Mouse (Mus musculus): ENCODE measurements around the gene Trmt6. TPM values are rescaled to one million over a fixed set of nuclear protein-coding genes. Genes with fewer than 3 reads are reported as not detected.

Gene Trmt6
- polyA plus RNA-seq, 1 experiment from 2014 or later = 45.1 TPM

DNA sequence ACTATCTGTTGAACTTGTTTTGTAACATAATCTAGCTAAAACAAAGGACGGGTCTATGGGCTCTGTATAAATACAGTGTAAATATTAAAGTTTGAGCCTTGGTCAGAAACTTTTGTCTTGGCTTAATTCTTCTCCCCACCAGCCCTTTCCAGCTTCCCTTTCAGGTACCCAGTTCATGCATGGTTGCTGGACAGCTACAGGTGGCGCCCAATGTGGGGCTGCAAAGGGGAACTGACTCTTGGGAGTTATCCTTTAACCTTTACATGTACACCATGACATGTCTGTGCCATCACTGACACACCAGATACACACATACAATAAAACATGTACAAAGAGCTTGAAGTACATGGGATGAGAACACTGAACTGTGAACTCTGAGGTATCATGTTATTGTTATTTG is 12.9 kb downstream of the Trmt6 start:
- no peak overlapping the region for H3K27ac ChIP-seq
- no peaks in the 10 kb centered on the region for H3K9me3 ChIP-seq
- no peak overlapping the region for H3K9ac ChIP-seq
- H3K4me1 ChIP-seq = no peaks in the 10 kb centered on the region
- ATAC-seq (ENCODE audit: insufficient number of reproducible peaks, insufficient read depth, low FRiP score, low TSS enrichment, low read depth) = no peak
- peaks cover 48% of the 10 kb centered on the region for H3K36me3 ChIP-seq
- H3K27me3 ChIP-seq = no peaks in the 10 kb centered on the region
- WGBS = 91% methylated on average over 2 of the region's 2 CpGs
- no peak overlapping the region for H3K4me2 ChIP-seq
- no peak overlapping the region for H3K4me3 ChIP-seq

DNA sequence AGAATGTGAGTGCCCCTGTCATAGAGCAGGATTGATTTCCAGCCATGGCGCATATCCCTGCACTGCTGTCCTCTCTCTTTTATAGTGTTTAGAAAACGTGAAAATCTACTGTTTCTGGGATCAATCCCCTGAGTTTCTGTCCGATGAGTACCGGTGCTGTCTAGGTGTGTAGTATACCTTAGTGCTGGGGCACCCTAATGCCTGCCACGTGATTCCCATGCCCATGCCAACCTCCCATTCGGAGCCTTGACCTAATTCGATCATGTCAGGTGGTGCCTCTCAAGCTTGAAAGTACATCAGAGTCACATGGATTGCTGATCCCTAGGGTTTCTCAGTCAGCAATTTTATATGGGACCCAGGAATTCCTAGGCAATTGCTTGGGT is 21.7 kb downstream of the Trmt6 start:
- ATAC-seq (ENCODE audit: insufficient number of reproducible peaks, insufficient read depth, low FRiP score, low TSS enrichment, low read depth) = no peak
- no peaks in the 10 kb centered on the region for H3K9me3 ChIP-seq
- H3K36me3 ChIP-seq = no peaks in the 10 kb centered on the region
- no peak overlapping the region for H3K9ac ChIP-seq
- no peak overlapping the region for H3K4me2 ChIP-seq
- WGBS = 85% methylated on average over 7 of the region's 7 CpGs
- no peak overlapping the region for H3K27ac ChIP-seq
- H3K4me1 ChIP-seq = no peaks in the 10 kb centered on the region
- no peaks in the 10 kb centered on the region for H3K27me3 ChIP-seq
- H3K4me3 ChIP-seq = no peak overlapping the region

DNA sequence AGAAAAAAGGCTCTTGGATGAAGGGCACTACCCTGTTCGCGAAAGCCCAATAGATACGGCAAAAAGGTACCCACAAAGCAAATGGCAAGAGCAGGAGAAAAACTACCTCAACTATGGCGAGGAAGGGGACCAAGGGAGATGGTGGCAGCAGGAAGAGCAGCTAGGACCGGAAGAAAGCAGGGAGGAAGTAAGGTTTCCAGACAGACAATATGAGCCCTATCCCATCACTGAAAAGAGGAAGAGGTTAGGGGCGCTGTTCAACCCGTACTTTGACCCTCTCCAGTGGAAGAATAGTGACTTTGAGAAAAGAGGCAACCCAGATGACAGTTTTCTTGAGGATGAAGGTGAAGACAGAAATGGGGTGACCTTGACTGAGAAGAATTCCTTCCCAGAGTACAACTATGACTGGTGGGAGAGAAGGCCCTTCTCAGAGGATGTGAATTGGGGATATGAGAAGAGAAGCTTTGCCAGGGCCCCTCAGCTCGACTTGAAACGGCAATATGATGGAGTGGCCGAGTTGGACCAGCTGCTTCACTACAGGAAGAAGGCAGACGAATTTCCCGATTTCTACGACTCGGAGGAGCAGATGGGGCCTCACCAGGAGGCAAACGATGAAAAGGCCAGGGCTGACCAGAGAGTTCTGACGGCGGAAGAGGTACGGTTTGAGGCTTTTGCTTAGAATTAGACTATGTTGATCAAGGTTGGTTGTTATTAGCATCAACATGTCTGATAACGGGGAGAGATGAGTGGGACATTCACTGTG is 22.2 kb downstream of the Trmt6 start:
- no peaks in the 10 kb centered on the region for H3K4me1 ChIP-seq
- no peak overlapping the region for H3K4me3 ChIP-seq
- H3K36me3 ChIP-seq = no peaks in the 10 kb centered on the region
- no peaks in the 10 kb centered on the region for H3K27me3 ChIP-seq
- WGBS = 85% methylated on average over 19 of the region's 19 CpGs
- H3K4me2 ChIP-seq = no peak overlapping the region
- no peak for ATAC-seq (ENCODE audit: insufficient number of reproducible peaks, insufficient read depth, low FRiP score, low TSS enrichment, low read depth)
- H3K27ac ChIP-seq = no peak overlapping the region
- no peak overlapping the region for H3K9ac ChIP-seq
- H3K9me3 ChIP-seq = no peaks in the 10 kb centered on the region

DNA sequence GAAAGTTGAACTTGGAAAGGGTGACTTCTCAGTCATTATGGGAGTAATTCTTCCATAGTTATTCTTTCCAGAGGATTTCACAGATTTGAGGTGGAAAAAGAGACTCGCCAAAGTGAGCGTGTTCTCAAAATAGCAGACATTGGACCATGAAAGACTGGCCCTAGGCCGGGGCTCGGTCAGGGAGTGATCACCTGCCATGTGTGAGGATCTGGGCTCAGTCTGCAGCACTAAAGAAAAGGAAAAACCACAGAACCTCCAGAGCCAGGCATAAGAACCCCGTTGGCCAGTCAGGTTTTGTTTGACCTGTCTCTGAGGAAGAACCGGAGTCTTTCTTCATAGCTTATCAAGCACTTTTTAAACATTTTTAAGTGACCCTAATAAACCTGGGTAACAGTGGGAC is 31.8 kb downstream of the Trmt6 start:
- Histone ChIP-seq H3K4me3 (no peak overlapping the region), H3K36me3 (no peaks in the 10 kb centered on the region), H3K4me2 (no peak overlapping the region), H3K9ac (no peak overlapping the region), H3K9me3 (no peaks in the 10 kb centered on the region), H3K4me1 (peaks cover 7% of the 10 kb centered on the region), H3K27me3 (peaks cover 6% of the 10 kb centered on the region), H3K27ac (no peak overlapping the region)
- 83% methylated on average over 6 of the region's 6 CpGs for WGBS
- no peak for ATAC-seq (ENCODE audit: insufficient number of reproducible peaks, insufficient read depth, low FRiP score, low TSS enrichment, low read depth)

DNA sequence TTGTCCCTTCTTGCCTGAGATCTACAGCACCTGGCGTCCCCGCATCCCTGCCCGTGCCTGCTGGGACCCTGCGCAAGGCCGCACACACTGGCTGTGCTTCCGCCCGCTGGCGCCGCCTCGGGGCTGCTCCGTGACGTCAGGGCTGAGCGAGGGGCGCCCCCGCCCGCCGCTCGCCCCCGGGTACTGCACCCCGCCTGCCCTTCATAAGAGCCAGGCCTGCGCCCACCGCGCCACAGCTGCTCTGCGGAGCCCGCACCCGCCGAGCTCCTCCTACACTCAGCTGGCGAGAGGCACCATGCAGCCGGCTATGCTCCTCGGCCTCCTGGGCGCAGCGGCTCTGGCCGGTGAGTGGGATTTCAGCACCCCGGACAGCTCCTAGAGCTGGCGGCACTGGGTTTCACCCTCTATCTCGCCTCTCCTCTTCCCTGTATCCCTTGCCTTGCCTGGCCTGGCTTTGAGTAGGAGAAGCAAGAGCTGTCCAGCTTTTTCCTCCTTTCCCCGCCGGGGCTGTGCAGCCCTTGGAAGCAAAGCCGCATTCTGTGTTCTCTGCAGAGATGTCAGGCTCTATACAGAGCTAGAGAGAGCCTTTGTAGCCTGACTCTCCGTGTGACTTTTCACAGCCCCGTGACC is 34.3 kb downstream of the Trmt6 start:
- under 1% methylated on average over 38 of the region's 41 CpGs for WGBS
- Histone ChIP-seq H3K27ac (0 out of 2 replicates have a peak overlapping the region, but pooled peaks have one; percentile 16), H3K4me2 (peak overlapping the region; percentile 84), H3K9ac (no peak overlapping the region), H3K36me3 (no peaks in the 10 kb centered on the region), H3K27me3 (peaks cover 6% of the 10 kb centered on the region), H3K4me1 (peaks cover 7% of the 10 kb centered on the region), H3K4me3 (peak overlapping the region; percentile 45), H3K9me3 (no peaks in the 10 kb centered on the region)
- ATAC-seq (ENCODE audit: insufficient number of reproducible peaks, insufficient read depth, low FRiP score, low TSS enrichment, low read depth) = peak; percentile 97

DNA sequence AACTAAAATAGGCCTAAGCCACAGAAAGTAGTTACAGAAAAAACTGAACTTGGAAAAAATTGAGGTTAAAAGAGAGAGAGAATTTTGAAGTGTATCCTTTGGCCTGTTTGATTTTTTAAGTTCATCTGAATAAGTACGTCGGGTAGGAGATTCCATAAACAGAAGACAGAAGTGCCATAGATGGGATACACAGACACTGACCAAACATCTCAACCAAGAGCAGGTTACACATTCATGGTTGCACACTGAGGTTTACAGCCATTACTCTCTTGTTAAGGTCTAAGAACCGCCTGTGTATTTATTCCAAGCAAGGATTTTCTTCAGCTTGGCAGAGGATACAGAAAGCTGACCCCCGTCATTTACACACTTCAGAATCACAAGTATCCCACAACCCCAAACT is 34.9 kb downstream of the Trmt6 start, which contains the start of gene Chgb:
TSS of gene Chgb (plus strand) at position 301 of the 400 bp plus-strand sequence.
- H3K4me1 ChIP-seq = peaks cover 7% of the 10 kb centered on the region
- H3K9me3 ChIP-seq = no peaks in the 10 kb centered on the region
- H3K36me3 ChIP-seq = no peaks in the 10 kb centered on the region
- H3K4me2 ChIP-seq = peak within 1 kb of the TSS; percentile 84
- peak within 1 kb of the TSS; percentile 45 for H3K4me3 ChIP-seq
- WGBS = 14% methylated on average over 4 of the region's 4 CpGs
- peaks cover 6% of the 10 kb centered on the region for H3K27me3 ChIP-seq
- no peak within 1 kb of the TSS for H3K9ac ChIP-seq
- ATAC-seq (ENCODE audit: insufficient number of reproducible peaks, insufficient read depth, low FRiP score, low TSS enrichment, low read depth) = no peak
- H3K27ac ChIP-seq = 0 out of 2 replicates have a peak within 1 kb of the TSS, but pooled peaks have one; percentile 16

DNA sequence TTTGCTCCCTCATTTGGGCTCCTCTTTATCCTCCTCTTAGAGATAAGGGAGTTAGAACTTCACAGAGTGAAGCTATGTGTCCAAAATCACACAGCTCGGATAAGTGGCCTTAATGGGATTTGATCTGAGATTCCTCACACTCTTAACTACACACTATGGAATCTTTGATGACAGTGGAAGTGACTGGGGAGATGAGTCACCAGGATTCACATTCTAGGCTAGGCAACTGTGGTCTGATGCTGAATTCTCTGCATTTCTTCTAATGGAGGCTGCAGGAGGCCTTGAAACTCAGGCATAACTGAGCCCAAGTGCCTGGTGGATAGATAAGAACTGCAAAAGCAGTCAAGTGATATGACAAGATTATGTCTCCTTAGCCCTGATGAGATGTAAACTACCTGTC is 45.0 kb downstream of the Trmt6 start:
- H3K27ac ChIP-seq = no peak overlapping the region
- no peak for ATAC-seq (ENCODE audit: insufficient number of reproducible peaks, insufficient read depth, low FRiP score, low TSS enrichment, low read depth)
- H3K4me3 ChIP-seq = no peak overlapping the region
- H3K36me3 ChIP-seq = no peaks in the 10 kb centered on the region
- 72% methylated on average over 1 of the region's 1 CpGs for WGBS
- no peak overlapping the region for H3K9ac ChIP-seq
- H3K9me3 ChIP-seq = no peaks in the 10 kb centered on the region
- no peak overlapping the region for H3K4me2 ChIP-seq
- H3K27me3 ChIP-seq = no peaks in the 10 kb centered on the region
- no peaks in the 10 kb centered on the region for H3K4me1 ChIP-seq

DNA sequence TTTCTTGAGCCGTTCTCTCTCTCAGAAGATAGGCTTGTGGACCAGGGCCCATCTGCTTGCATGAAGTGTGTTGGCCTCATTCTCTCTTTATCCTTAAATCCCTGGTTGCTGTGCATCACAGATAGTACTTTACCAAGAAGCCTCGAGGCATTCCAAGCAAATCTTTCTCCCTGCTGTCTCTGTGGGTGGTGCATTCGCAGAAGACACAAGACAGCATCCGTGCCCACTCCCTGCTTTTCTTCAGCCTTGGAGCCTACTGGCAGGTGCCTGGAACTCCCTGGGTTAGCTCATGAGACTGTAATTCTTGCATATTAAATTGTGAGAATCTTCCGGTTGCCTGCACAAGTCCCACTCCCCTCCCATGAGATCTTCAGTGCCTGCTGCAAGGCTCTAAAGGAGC is 57.9 kb downstream of the Trmt6 start:
- 60% methylated on average over 5 of the region's 5 CpGs for WGBS

More for the DNA sequence above, 57.9 kb downstream of the Trmt6 start:
- Histone ChIP-seq H3K4me3 (no peak overlapping the region), H3K27me3 (no peaks in the 10 kb centered on the region), H3K27ac (no peak overlapping the region), H3K4me2 (no peak overlapping the region), H3K4me1 (no peaks in the 10 kb centered on the region), H3K9ac (no peak overlapping the region), H3K36me3 (no peaks in the 10 kb centered on the region), H3K9me3 (no peaks in the 10 kb centered on the region)
- ATAC-seq (ENCODE audit: insufficient number of reproducible peaks, insufficient read depth, low FRiP score, low TSS enrichment, low read depth) = no peak

Other genes with a start within 250 kb of the Trmt6 start
- gene Gpcpd1, start 228.3 kb downstream of the Trmt6 start, polyA plus RNA-seq (2015; fragmentation: Nextera tagmentation; extraction: Ambion mirVana) = 54.7 and 56.4 TPM in 2 replicates
- 15.0 and 16.5 TPM in 2 replicates for gene Shld1, start 129.1 kb downstream of the Trmt6 start, polyA plus RNA-seq (2015; fragmentation: Nextera tagmentation; extraction: Ambion mirVana)
- 1.3 TPM in 2 replicates for gene Chgb, start 34.8 kb downstream of the Trmt6 start, polyA plus RNA-seq (2015; fragmentation: Nextera tagmentation; extraction: Ambion mirVana)
- 15.0 and 18.9 TPM in 2 replicates for gene Mcm8, start 86 bp upstream of the Trmt6 start, polyA plus RNA-seq (2015; fragmentation: Nextera tagmentation; extraction: Ambion mirVana)
- 10.5 and 15.6 TPM in 2 replicates for gene Crls1, start 30.6 kb upstream of the Trmt6 start, polyA plus RNA-seq (2015; fragmentation: Nextera tagmentation; extraction: Ambion mirVana)
- 0.22 and 0.32 TPM in 2 replicates for gene Lrrn4, start 64.8 kb upstream of the Trmt6 start, polyA plus RNA-seq (2015; fragmentation: Nextera tagmentation; extraction: Ambion mirVana)
- 24.9 and 27.0 TPM in 2 replicates for gene Fermt1, start 129.9 kb upstream of the Trmt6 start, polyA plus RNA-seq (2015; fragmentation: Nextera tagmentation; extraction: Ambion mirVana)

Measured in embryonic facial prominence, embryonic 13.5 days (tissue).